Mouse (Mus musculus): ENCODE measurements around the gene Rab3gap2.
"Not testable (repeated sequence)": the region's sequence is repeated elsewhere in the genome, so short reads cannot be mapped to it uniquely, and the experiment has no call there.

Rab3gap2 gene

DNA sequence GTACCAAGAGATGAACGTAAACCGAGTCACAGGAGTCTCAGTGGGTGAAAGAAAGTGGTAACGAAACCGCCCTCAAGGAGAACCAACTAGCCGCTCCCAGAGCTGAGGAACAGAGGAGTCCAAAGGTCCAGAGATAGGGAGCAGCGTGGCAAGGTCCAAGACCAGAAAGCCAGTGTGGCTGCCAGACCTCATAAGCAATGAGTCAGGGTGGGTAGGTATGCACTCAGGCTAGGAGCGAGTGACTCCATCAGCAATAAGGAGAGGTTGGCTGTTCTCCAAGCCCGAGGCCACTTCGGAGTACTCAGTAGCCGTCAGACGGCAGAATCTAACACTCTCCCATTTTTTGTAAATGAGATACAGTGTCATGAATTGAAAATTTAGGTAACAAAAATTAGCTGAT lies 78.9 kb downstream of the Rab3gap2 start:
- DNase-seq (ENCODE audit: low spot score) = no peak

DNA sequence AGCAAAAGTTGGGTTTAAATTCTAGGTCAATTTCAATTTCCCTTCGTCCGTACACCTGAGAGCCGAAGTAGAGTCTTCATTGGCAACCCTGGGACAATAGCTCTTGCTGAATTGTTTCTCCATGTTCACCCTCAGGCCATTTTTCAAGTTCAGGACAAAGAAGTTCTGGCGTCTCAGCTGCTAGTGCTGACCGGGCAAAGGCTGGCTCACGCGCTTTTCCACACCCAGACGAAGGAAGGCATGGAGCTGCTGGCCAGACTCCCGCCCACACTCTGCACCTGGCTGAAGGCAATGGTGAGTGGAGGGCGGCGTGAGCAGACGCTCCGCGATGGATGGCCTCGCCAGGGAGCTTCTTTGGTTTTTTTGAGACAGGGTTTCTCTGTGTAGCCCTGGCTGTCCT lies 79.3 kb downstream of the Rab3gap2 start:
- no peak for DNase-seq (ENCODE audit: low spot score)

- DNase-seq (ENCODE audit: low spot score) = peak; percentile 45
Measured at GRCm38 (mm10) chr1:185284740-185285139, 80.8 kb downstream of the Rab3gap2 start.

DNA sequence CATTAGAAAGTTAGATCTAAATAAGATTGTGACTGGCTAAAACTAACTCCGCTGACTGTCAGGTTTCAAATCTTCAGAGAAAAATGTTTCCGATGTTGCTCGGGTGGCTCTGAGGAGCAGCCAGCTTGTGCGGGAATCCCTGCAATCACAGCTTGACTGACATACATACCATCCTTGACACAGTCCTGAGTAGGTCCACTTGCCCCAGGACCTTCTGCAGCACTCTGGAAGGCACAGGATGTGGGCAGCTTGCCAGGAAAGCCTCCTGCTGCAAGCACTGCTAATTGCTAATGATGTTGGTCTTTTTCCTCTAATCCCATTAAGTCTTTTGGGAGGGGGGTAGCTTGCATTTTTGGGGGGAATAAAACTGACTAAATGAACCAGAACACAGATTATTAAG lies 81.3 kb downstream of the Rab3gap2 start:
- no peak for DNase-seq (ENCODE audit: low spot score)

DNA sequence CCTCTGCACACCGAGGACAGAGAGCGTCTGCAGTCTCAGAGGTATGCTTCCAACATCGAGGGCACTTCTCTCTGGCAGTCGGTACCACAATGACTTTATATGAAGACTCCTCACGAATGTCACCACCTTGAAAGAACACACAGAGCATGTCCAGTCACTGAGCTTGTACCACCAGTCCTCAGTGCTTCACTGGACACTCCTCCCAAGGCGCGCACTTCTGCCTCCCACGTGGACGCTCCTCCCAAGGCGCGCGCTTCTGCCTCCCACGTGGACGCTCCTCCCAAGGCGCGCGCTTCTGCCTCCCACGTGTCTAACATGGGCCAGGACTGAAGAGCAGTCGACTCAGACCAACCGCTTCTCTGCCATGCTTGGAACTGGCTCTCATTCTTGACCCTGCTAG lies 83.1 kb downstream of the Rab3gap2 start:
- no peak for DNase-seq (ENCODE audit: low spot score)

DNA sequence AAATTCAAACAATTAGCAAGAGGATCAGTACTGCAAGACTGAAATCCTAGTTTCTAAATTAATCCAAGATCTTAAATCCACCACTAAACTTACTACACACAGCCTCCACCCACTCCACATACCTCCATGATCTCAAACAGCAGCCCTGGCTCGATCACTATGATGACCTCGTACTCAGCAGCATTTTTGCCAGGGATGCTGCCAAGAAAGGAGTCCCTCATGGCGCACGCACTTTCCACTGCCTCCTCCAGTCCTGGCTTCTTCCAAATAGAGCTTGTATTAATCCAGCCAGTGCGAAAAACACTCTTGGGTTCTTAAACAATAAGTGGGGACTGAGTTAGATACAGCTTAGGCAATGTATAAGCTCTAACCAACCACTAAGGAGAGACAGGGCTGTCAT lies 85.3 kb downstream of the Rab3gap2 start:
- no peak for DNase-seq (ENCODE audit: low spot score)

DNA sequence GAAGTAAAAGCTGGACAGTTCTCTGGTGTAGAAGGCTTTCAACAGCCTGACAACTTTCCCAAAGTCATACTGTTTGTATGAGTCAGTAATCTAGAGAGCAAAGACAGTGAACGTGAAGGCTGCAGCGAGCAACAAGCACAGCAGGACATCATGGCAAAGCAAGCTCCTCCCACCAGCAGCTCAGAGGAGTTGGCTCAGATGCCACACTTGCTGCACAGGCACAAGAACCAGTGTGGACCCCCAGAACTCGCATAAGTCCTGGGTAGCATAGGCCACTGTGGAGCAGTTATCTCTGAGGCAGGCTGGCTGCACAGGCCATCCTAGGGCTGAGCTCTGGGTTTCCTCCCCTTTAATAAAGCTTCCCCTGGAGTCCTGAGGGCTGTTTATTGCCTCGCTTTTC lies 87.4 kb downstream of the Rab3gap2 start:
- no peak for DNase-seq (ENCODE audit: low spot score)

GRCm38 (mm10) chr1:185292646-185293360 lies 88.9 kb downstream of the Rab3gap2 start:
- DNase-seq (ENCODE audit: low spot score) = no peak

GRCm38 (mm10) chr1:185296850-185297249 lies 92.9 kb downstream of the Rab3gap2 start:
- no peak for DNase-seq (ENCODE audit: low spot score)

DNA sequence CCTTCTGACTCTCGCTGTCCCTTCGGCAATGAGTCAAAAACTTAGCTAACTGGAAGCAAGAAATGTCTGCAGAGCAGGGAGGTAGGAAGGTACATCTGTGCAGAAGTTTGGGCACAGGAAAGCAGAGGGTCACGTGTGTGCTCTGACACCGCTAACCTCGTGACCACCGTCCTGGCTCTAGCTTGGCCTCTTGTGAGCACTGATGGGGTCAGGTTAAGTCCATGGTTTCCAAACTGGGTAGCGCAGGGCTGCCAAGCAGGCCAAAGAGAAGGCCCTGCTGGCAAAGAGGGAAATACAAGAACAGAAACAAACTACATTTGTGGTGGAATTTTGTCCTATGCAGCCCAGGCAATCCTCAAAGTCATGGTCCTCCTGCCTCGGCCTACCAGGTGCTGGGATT lies 94.6 kb downstream of the Rab3gap2 start:
- no peak for DNase-seq (ENCODE audit: low spot score)

DNA sequence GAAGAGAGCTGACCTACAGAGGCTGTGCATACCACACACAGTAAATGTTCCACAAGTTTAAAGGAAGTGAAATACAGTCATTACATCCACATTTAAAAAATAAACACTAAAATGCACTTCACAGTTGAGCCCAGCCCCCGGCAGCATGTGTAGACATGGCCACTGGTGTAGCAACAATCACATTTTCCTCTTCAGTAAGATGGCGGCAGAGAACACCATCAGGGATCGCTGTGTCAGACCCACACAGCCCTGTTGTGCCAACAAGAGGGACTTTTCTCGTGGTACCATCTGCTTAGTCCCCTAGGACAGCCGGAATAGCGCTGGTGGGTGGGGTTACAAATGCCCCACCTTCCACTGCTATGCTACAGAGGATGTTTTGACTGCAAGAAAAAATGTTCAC lies 98.9 kb downstream of the Rab3gap2 start:
- no peak for DNase-seq (ENCODE audit: low spot score)

- no peak for DNase-seq (ENCODE audit: low spot score)
Measured at GRCm38 (mm10) chr1:185306836-185307235, 102.9 kb downstream of the Rab3gap2 start.

GRCm38 (mm10) chr1:185307645-185308044 lies 103.7 kb downstream of the Rab3gap2 start:
- DNase-seq (ENCODE audit: low spot score) = no peak

- no peak for DNase-seq (ENCODE audit: low spot score)
Measured at GRCm38 (mm10) chr1:185308334-185308733, 104.4 kb downstream of the Rab3gap2 start.

DNA sequence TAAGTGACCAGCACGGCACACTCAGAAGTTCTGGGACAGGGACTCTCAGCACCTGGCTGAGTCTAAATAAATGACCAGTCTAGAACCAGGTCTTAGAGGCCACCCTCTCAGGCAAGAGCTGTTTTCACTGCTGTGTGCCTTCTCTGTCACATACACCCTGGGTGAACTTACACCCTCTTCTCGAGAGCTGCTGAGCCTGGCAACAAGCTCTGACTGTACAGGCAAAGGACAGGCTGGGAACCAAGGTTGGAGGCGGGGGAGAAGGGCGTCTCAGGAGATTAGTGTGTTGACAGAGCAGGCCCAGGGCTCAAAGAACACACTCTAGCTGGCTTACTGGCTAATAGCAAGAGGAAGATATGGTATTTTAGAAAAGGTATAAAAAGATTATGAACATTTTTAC lies 105.0 kb downstream of the Rab3gap2 start:
- no peak for DNase-seq (ENCODE audit: low spot score)

- no peak for DNase-seq (ENCODE audit: low spot score)
Measured at GRCm38 (mm10) chr1:185311949-185312348, 108.0 kb downstream of the Rab3gap2 start.

DNA sequence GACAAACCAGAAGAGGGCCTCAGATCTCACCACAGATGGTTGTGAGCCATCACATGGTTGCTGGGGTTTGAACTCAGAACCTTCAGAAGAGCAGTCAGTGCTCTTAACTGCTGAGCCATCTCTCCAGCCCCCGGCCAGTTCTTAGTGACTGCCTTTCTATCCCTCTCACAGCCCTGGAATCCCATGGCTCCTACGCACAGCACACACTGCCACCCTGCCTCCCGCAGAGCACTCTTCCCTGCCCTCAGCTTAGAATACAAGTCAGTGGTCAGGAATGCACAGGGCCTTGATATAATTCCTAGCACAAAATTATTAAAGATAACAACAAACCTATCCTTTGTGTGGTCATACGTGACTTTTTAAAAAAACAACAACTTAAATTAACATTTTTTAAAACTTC lies 110.6 kb downstream of the Rab3gap2 start:
- no peak for DNase-seq (ENCODE audit: low spot score)

GRCm38 (mm10) chr1:185315846-185316568 lies 112.1 kb downstream of the Rab3gap2 start:
- DNase-seq (ENCODE audit: low spot score) = no peak

GRCm38 (mm10) chr1:185327754-185328345 lies 123.9 kb downstream of the Rab3gap2 start:
- DNase-seq (ENCODE audit: low spot score) = not testable (repeated sequence)

DNA sequence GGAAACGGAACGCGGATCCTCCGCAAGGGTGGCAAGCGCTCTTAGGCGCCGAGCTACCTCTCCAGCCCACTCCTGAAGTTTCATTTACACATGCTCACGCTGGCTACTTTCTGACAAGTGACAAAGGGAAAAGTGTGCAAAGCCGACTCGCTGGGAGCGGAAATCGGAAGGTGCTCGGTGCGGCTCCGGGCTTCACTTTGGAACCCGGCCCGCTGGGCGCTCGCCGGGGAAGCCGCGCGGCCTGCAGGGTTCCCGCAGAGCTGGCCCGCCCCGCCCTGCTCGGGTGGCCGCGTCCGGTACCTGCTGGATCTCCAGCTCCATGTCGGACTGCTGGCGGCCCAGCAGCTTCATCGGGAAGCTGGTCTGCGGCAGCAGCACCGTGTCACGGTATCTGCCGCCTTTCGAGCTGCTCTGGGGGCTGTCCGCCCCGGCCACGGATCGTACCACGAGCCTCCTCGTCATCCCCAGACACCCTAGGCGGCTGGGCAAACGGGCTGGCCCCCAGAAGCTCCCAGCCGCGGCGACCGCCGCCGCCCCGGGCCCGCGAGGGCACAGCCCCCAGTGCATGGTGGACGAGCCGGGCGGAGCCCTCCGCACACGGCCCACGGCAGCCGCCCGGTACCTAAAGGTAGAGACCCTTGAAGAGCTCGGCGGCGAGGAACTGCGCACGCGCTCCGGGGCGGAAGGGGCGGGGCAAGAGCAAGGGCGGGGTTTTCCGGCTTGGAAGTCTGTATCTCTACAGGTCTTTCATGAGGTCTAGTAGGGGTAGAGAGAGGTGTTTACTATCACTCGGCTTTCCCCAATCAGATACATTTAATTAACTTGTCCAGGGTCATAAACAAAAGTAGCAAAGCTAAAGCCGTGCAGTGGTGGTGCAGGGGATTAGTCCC lies 125.0 kb downstream of the Rab3gap2 start, which contains the start of gene Iars2:
TSS of gene Iars2 (minus strand) at position 676 of the 890 bp plus-strand sequence.
- peak; percentile 93 for DNase-seq (ENCODE audit: low spot score)

- no peak for DNase-seq (ENCODE audit: low spot score)
Measured at GRCm38 (mm10) chr1:185329851-185330250, 125.9 kb downstream of the Rab3gap2 start.

DNA sequence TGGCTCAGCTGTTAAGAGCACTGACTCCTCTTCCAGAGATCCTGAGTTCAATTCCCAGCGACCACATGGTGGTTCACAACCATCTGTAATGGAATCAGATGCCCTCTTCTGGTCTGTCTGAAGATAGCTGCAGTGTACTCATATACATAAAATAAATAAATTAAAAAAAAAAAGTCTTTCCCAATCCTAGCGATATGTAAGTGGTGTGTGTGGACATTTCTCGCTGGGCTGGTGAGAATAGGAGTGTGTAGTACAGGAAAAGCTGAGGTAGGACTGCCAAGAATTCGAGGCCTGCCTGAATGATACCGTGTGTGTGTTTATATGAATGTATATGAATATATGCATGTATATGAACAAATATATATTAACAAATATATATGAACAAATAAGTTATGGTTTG lies 127.4 kb downstream of the Rab3gap2 start:
- DNase-seq (ENCODE audit: low spot score) = no peak

All from ovary, postnatal 14 days (tissue).